Mouse (Mus musculus): ENCODE data around the gene Polr2g. TPM values are rescaled to one million over a fixed set of nuclear protein-coding genes. Genes with fewer than 3 reads are reported as not detected.

Polr2g gene
- total and polyA plus RNA-seq, 3 experiments = 53.4 to 56.3 (median 55.1) TPM

DNA sequence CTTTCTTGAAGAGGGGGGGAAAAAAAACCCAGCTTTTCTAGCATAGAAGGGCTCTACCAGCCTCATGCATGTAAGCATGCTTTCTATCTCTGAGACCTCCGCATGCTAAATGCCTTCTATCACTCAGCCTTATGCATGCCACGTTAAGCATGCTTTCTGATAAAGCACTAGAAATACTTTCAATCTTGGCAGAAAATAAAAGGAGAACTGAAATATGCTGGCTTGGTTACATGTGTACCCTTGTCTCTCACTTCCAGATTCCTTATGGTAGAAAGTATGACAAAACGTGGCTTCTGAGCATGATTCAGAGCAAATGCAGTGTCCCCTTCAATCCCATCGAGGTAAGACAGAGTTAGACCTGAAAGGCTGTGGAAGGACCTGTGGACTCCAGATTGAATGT is 35.1 kb downstream of the Polr2g start:
- Histone ChIP-seq H3K4me1 (ENCODE audit: control insufficient read depth, insufficient read depth, low read length) (no peaks in the 10 kb centered on the region), H3K27ac (no peak overlapping the region), H3K4me3 (no peak overlapping the region), H3K9ac (ENCODE audit: low read depth, low read length) (no peak overlapping the region), H3K79me2 (replicated peaks; ENCODE audit: control insufficient read depth, insufficient read depth, low read length) (0 out of 2 replicates have a peak, but pooled peaks cover 2% of the 10 kb centered on the region), H3K27me3 (ENCODE audit: control insufficient read depth, insufficient read depth, low read length) (no peaks in the 10 kb centered on the region), H3K36me3 (ENCODE audit: control insufficient read depth, insufficient read depth, low read length) (peaks cover 10% of the 10 kb centered on the region)
- intact Hi-C loops (cut with DNase I) = no loop called here
- TF ChIP-seq CTCF (IDR thresholded peaks at IDR 0.05) = no peak
- no peak for TF ChIP-seq EP300 (IDR thresholded peaks at IDR 0.05; ENCODE audit: insufficient read depth, low read depth, low read length)
- no peak for TF ChIP-seq POLR2A (IDR thresholded peaks at IDR 0.05; ENCODE audit: insufficient read depth, low read depth, low read length)
- DNase-seq = no peak
- WGBS = 64% methylated on average over 4 of the region's 4 CpGs

DNA sequence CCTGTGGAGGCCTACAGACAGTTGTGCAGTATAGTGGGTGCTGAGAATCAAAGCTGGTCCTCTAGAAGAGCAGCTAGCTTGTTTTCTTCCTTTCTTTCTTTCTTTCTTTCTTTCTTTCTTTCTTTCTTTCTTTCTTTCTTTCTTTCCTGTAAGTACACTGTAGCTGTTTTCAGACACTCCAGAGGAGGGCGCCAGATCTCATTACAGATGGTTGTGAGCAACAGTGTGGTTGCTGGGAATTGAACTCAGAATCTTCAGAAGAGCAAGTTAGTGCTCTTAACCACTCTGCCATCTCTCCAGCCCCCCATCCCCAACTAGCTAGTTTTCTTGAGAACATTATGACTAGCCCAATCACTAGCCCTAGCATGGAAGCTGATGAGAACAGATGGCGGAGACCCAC is 37.6 kb downstream of the Polr2g start:
- Histone ChIP-seq H3K36me3 (ENCODE audit: control insufficient read depth, insufficient read depth, low read length) (peaks cover 14% of the 10 kb centered on the region), H3K27me3 (ENCODE audit: control insufficient read depth, insufficient read depth, low read length) (no peaks in the 10 kb centered on the region), H3K79me2 (replicated peaks; ENCODE audit: control insufficient read depth, insufficient read depth, low read length) (peaks cover 7% of the 10 kb centered on the region), H3K9ac (ENCODE audit: low read depth, low read length) (no peak overlapping the region), H3K4me1 (ENCODE audit: control insufficient read depth, insufficient read depth, low read length) (peaks cover 3% of the 10 kb centered on the region), H3K27ac (no peak overlapping the region), H3K4me3 (no peak overlapping the region)
- 93% methylated on average over 2 of the region's 2 CpGs for WGBS
- intact Hi-C loops (cut with DNase I) = no loop called here
- TF ChIP-seq POLR2A (IDR thresholded peaks at IDR 0.05; ENCODE audit: insufficient read depth, low read depth, low read length) (no peak), CTCF (IDR thresholded peaks at IDR 0.05) (peak; percentile 29; the same call in 1 of the 2 replicates), EP300 (IDR thresholded peaks at IDR 0.05; ENCODE audit: insufficient read depth, low read depth, low read length) (no peak)
- DNase-seq = no peak

DNA sequence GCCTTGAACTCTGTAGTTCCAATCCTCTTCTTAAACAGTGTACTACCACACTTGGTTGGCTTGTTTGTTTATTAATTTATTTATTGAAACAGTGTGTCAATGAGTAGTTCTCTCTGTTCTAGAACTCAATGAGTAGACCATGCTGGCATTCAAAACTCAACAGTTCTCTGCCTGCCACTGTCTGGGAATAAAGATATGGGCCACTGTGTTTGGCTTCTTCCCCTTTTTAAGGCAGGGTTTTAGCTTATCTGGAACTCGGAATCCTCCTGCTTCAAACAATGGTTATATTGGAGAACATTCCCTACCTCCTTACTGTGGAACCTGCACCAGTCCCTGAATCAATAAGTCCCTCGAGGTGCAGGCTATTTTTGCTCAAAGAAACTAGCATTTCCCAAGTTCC is 39.5 kb downstream of the Polr2g start:
- no peak overlapping the region for H3K4me3 ChIP-seq
- peaks cover 4% of the 10 kb centered on the region for H3K4me1 ChIP-seq (ENCODE audit: control insufficient read depth, insufficient read depth, low read length)
- intact Hi-C loops (cut with DNase I) = loop anchor here (5.0 kb wide), 1 partner anchor 58 kb away; the partner anchor contains the start of gene Ttc9c
- no peak for DNase-seq
- no peak overlapping the region for H3K9ac ChIP-seq (ENCODE audit: low read depth, low read length)
- 53% methylated on average over 2 of the region's 2 CpGs for WGBS
- H3K27me3 ChIP-seq (ENCODE audit: control insufficient read depth, insufficient read depth, low read length) = no peaks in the 10 kb centered on the region
- H3K27ac ChIP-seq = no peak overlapping the region
- peaks cover 11% of the 10 kb centered on the region for H3K36me3 ChIP-seq (ENCODE audit: control insufficient read depth, insufficient read depth, low read length)
- no peak for TF ChIP-seq CTCF (IDR thresholded peaks at IDR 0.05)
- TF ChIP-seq EP300 (IDR thresholded peaks at IDR 0.05; ENCODE audit: insufficient read depth, low read depth, low read length) = no peak
- TF ChIP-seq POLR2A (IDR thresholded peaks at IDR 0.05; ENCODE audit: insufficient read depth, low read depth, low read length) = no peak
- peaks cover 7% of the 10 kb centered on the region for H3K79me2 ChIP-seq (replicated peaks; ENCODE audit: control insufficient read depth, insufficient read depth, low read length)

DNA sequence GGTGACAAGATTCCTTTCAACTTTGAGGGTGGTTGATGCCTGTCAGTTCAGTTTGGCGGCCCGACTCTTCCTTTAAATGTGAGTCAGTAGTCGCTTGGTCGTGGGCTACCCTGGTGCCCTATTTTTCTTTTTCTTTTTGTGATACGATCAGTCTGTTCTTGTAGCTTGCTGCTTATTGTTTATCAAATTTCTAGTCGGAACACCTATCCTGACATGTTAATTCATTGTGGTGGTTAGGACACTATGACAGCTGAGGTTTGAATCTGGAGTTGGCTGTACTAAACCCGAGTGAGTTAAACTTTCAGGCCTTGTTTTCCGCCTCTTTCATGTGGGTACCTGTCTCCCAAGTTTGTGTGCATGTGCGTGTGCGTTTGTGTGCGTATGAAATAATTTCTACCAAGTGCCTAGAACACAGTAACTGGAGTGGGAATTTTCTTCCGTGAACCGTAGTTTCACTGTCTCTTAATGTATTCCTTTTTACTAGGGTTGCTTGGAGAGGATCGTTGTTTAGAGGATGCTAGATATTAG is 40.8 kb downstream of the Polr2g start:
- Histone ChIP-seq H3K4me3 (peak overlapping the region; percentile 55), H3K27ac (peak overlapping the region; percentile 90), H3K36me3 (ENCODE audit: control insufficient read depth, insufficient read depth, low read length) (peaks cover 8% of the 10 kb centered on the region), H3K9ac (ENCODE audit: low read depth, low read length) (peak overlapping the region; percentile 99), H3K79me2 (replicated peaks; ENCODE audit: control insufficient read depth, insufficient read depth, low read length) (peaks cover 7% of the 10 kb centered on the region), H3K4me1 (ENCODE audit: control insufficient read depth, insufficient read depth, low read length) (peaks cover 4% of the 10 kb centered on the region), H3K27me3 (ENCODE audit: control insufficient read depth, insufficient read depth, low read length) (no peaks in the 10 kb centered on the region)
- DNase-seq = no peak
- intact Hi-C loops (cut with DNase I) = loop anchor here (2.0 to 5.0 kb wide), 2 partner anchors 17 to 60 kb away; partner anchors contain the start of genes Tmem179b and Ttc9c
- WGBS = 1% methylated on average over 14 of the region's 14 CpGs
- TF ChIP-seq CTCF (IDR thresholded peaks at IDR 0.05) (no peak), POLR2A (IDR thresholded peaks at IDR 0.05; ENCODE audit: insufficient read depth, low read depth, low read length) (no peak), EP300 (IDR thresholded peaks at IDR 0.05; ENCODE audit: insufficient read depth, low read depth, low read length) (no peak)

DNA sequence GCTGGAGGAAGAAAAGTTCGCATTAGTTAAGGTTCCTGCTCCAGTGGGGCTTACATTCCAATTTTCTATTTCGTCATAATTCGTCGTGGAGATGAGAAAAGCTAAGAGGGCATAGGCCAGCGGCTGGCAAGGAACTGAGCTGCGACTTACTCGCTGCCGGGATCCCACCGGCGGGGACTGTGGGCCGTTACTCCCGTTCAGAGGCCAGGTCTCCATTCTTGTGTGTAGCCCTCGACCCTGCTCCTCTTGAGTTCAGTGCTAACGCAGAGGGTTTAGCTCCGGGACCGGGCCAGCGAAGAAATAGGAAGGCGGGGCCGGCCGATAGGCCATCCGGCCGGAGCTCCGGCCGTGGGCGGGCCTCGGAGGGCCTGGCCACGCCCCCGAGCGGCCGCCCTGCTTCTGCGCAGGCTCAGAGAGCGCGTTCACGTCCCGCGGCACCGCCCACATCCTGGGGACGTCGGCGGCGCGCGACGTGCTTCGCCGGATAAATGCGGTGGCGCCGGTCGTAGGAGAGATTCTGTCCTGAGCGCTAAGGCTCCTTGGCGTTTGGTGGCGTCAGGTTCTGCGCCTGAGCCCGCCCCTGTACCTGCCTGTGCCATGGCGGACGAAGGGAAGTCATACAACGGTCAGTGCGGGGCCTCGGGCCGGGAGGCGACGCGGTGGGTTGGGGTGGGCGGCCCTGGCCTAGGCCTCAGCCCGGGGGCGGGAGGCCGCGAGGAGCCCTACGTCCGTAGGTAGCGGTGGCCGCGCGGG is 41.6 kb downstream of the Polr2g start, which contains the start of gene Nxf1:
Nxf1 (plus strand) TSS at position 439 of the 753 bp plus-strand sequence.
- Histone ChIP-seq H3K9ac (ENCODE audit: low read depth, low read length) (peak within 1 kb of the TSS; percentile 99), H3K79me2 (replicated peaks; ENCODE audit: control insufficient read depth, insufficient read depth, low read length) (peaks cover 7% of the 10 kb centered on the region), H3K4me1 (ENCODE audit: control insufficient read depth, insufficient read depth, low read length) (peaks cover 4% of the 10 kb centered on the region), H3K27ac (peak within 1 kb of the TSS; percentile 90), H3K27me3 (ENCODE audit: control insufficient read depth, insufficient read depth, low read length) (no peaks in the 10 kb centered on the region), H3K36me3 (ENCODE audit: control insufficient read depth, insufficient read depth, low read length) (peaks cover 8% of the 10 kb centered on the region), H3K4me3 (peak within 1 kb of the TSS; percentile 55)
- peak; percentile 95 for DNase-seq
- TF ChIP-seq CTCF (IDR thresholded peaks at IDR 0.05) (no peak), POLR2A (IDR thresholded peaks at IDR 0.05; ENCODE audit: insufficient read depth, low read depth, low read length) (peak; percentile 91), EP300 (IDR thresholded peaks at IDR 0.05; ENCODE audit: insufficient read depth, low read depth, low read length) (no peak)
- intact Hi-C loops (cut with DNase I) = loop anchor here (1.0 to 5.0 kb wide), 3 partner anchors 16 to 60 kb away; partner anchors contain the start of genes Stx5a, Tmem179b and Ttc9c
- WGBS = under 1% methylated on average over 75 of the region's 75 CpGs

Measured in heart, adult 2 months (tissue).